Mouse (Mus musculus) limb, embryonic 10.5 days (tissue): ENCODE measurements around the gene Timm8a2. TPM values are rescaled to one million over a fixed set of nuclear protein-coding genes. Genes with fewer than 3 reads are reported as not detected.

ENCODE experiments used
- DNase-seq: peaks from one replicate; pipeline ENCODE4 v3.0.0-alpha.2; 2017; ENCODE audit warnings: low spot score
- H3K27ac ChIP-seq: fragments of 300-500 bp; sonication (generic); 2 replicates; pipeline ENCODE4 v1.5.1; 2016; ENCODE audit warnings: mild to moderate bottlenecking
- H3K27me3 ChIP-seq: fragments of 300-500 bp; sonication (generic); 2 replicates; pipeline ENCODE4 v1.6.1; 2016; ENCODE audit warnings: low read depth, mild to moderate bottlenecking; ENCODE audit not compliant: poor library complexity, severe bottlenecking
- H3K36me3 ChIP-seq: fragments of 300-500 bp; sonication (generic); 2 replicates; pipeline ENCODE4 v1.6.1; 2016; ENCODE audit warnings: mild to moderate bottlenecking, moderate library complexity
- H3K4me1 ChIP-seq: fragments of 300-500 bp; sonication (generic); 2 replicates; pipeline ENCODE4 v1.6.1; 2016
- H3K4me3 ChIP-seq: fragments of 300-500 bp; sonication (generic); 2 replicates; pipeline ENCODE4 v1.5.1; 2016; ENCODE audit warnings: mild to moderate bottlenecking, moderate library complexity
- H3K9me3 ChIP-seq: fragments of 300-500 bp; sonication (generic); replicated peaks from 2 replicates; pipeline ENCODE4 v1.6.1; 2016; ENCODE audit warnings: mild to moderate bottlenecking
- WGBS: fragments of 180-500 bp; shearing (Covaris S2); methylation state at CpG from one replicate; pipeline ENCODE4 v1.1.7; 2016; 5-methylcytosine and 5-hydroxymethylcytosine counted together
- polyA plus RNA-seq: library from polyadenylated mRNA; unstranded; fragments of >200 nt; fragmentation: Nextera tagmentation; extraction: Ambion mirVana; gene quantifications from 2 replicates; pipeline ENCODE4 v1.2.1, GENCODE M21; 2016

The Timm8a2 gene
- polyA plus RNA-seq, 1 experiment from 2014 or later, result not detected

DNA sequence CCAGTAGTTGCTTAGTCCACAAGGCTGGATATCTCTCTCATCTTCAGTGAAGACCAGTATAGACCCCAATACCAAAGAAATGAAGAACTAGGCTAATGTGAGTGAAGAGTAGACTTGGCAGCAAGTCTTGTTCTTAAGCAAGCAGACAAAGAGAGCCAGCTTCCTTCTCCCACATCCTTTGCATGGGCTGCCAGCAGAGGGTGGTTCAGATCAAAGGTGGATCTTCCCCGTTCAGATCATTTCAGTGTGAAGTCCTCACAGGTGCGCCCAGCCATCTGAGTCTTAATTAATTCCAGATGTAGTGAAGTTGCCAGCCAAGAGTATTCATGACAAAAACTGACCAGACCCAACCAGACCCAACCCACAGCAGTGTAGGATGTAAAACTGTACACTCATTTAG lies 16.5 kb upstream of the Timm8a2 start:
- Histone ChIP-seq H3K9me3 (no peaks in the 10 kb centered on the region), H3K27ac (no peak overlapping the region), H3K4me1 (peaks cover 20% of the 10 kb centered on the region), H3K36me3 (peaks cover 33% of the 10 kb centered on the region), H3K4me3 (no peak overlapping the region), H3K27me3 (no peaks in the 10 kb centered on the region)
- WGBS, result 49% methylated on average over 2 of the region's 2 CpGs
- DNase-seq, result no peak

DNA sequence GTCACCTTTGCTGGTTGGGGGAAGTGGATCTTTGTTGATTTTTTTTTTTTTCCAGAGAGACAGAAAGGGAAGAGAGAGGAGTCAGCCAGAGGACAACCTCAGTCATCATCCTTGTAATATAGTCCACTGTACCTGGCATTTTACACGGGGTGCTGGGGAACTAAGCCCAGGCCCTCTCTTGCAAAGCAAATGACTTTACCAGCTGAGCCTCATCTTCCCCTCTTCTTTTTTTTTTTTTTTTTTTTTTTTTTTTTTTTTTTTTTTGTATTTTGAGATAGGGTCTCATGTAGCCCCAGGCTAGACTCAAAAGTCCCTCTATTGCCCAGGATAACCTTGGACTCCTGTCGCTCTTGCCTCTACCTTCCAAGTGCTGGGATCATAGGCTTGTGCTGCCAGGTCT lies 15.1 kb upstream of the Timm8a2 start:
- no peaks in the 10 kb centered on the region for H3K27me3 ChIP-seq
- no peaks in the 10 kb centered on the region for H3K9me3 ChIP-seq
- H3K4me1 ChIP-seq, result peaks cover 14% of the 10 kb centered on the region; the same call in 1 of the 2 replicates
- H3K4me3 ChIP-seq, result no peak overlapping the region
- DNase-seq, result no peak
- H3K27ac ChIP-seq, result no peak overlapping the region
- 90% methylated on average over 2 of the region's 2 CpGs for WGBS
- H3K36me3 ChIP-seq, result peaks cover 37% of the 10 kb centered on the region

DNA sequence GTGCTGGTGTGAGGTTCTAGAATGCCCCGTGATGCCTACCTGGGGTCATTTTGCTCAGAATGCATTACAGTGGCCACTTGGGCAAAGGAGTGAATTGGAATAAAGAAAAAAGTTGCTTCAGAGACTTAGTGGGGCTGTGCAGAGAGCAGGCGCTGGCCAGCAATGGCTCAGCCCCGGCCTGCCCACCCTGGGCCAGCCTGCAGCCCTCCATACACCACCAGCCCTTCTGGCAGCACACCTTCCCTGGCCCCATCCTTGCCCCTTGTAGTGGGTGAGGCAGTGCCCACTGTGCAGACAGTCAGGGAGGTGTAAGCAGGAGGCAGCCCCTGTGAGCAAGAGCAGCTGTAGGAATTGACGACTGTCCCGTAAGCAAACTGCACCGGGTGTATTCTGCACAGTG lies 13.9 kb upstream of the Timm8a2 start:
- Histone ChIP-seq H3K4me1 (peaks cover 14% of the 10 kb centered on the region; the same call in 1 of the 2 replicates), H3K27me3 (no peaks in the 10 kb centered on the region), H3K27ac (no peak overlapping the region), H3K36me3 (peaks cover 34% of the 10 kb centered on the region), H3K9me3 (no peaks in the 10 kb centered on the region), H3K4me3 (no peak overlapping the region)
- 97% methylated on average over 6 of the region's 6 CpGs for WGBS
- no peak for DNase-seq

DNA sequence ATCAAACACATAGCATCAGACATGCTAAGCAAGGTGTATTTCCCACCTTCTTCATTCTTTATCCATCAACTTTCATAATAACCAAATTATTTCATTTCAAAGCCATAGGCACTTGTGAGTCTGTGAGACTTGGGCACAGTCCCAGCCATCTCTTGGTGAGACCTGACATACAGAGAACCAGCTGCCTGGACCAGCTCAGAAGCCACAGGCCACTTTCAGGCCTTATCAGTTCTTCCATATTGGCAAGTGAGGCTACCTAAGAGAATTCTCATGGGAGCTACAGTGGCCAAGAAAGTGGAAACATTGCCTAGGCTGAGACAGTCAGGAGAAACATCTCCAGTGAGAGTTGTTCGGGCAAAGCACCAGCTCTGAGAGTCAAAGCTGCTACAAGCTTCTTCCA lies 11.4 kb upstream of the Timm8a2 start:
- Histone ChIP-seq H3K27me3 (no peaks in the 10 kb centered on the region), H3K4me3 (no peak overlapping the region), H3K9me3 (no peaks in the 10 kb centered on the region), H3K27ac (no peak overlapping the region), H3K4me1 (peaks cover 7% of the 10 kb centered on the region; the same call in 1 of the 2 replicates), H3K36me3 (peaks cover 32% of the 10 kb centered on the region)
- no peak for DNase-seq
- 90% methylated on average over 1 of the region's 1 CpGs for WGBS

DNA sequence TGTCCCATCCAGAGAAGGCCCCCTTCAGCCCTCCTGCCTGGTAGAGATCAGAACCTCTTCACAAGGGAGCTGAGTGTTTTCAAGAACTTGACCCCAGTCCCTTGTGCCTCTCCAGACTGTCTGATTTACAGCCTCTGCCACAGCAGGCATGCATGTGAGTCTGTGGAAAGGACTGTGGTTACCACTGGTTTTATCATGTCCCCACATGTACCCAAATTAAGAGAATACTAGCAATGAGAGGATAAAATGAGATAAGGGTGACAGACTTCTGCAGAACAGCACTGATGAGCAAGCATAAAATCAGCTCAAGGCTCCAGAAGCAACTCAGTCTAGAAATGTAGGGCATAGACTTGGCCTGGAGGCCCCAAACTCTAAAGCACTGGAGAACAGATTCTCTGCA lies 10.5 kb upstream of the Timm8a2 start:
- no peaks in the 10 kb centered on the region for H3K9me3 ChIP-seq
- H3K4me1 ChIP-seq, result no peaks in the 10 kb centered on the region
- H3K27me3 ChIP-seq, result no peaks in the 10 kb centered on the region
- no peak for DNase-seq
- peaks cover 30% of the 10 kb centered on the region for H3K36me3 ChIP-seq
- no peak overlapping the region for H3K27ac ChIP-seq
- no peak overlapping the region for H3K4me3 ChIP-seq

DNA sequence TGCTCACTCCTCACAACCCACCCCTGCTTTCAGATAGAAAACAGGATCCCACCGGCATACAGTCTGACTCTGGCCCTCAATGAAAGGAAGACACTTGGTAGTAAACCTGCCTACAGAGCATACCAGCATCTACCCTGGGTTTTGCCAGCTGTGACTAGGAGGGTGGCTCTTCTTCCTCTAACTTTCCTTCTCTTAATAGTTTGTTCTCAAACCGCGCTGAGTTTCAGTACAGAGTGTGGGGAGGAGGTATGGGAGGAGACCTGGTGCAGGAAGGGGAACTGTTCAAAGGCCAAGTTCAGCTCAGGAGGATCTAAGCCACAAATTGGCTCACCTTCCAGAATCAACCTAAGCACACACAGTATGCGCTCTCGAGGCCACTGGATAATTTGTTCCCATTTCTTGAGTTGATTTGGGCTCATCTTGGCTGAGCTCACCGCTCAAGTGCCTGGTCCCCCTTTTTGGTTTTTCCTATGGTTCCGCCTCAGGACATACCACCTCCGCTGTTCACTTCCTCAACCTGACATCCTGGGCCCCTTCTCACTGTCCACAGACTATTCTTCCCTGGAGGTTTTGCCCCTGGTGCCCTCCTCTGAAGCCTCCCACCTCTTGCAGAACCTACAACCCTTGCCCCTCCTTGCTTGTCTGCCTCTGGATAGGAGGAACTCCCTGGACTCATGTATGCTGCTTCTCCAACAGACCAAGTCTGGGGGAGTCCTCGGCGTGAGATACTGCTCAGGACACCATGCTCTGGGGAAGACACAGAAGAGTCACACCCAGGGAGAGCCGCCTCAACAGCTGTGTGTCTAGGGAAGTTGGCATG lies 5.3 kb upstream of the Timm8a2 start:
- H3K9me3 ChIP-seq, result no peaks in the 10 kb centered on the region

DNA sequence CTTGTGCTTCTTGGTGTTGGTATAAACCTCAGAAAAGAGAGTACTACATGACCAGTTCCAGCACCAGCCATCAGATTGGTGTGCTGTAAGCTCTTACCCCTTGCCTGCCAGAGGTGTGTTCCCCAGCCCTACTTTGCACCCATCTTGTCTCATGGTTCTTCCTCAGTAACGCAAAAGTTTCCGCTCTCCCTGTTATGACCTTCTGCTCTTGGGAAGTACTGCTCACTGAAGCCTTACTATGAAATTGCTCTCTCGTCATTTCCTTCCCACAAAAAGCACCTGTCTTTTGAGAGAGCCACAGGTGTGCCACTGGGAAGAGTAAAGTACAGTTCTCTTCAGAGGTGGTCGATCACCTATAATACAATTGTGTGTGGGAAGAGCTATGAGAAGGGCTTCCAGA lies 4.6 kb upstream of the Timm8a2 start:
- DNase-seq, result no peak
- no peaks in the 10 kb centered on the region for H3K36me3 ChIP-seq
- H3K27me3 ChIP-seq, result no peaks in the 10 kb centered on the region
- WGBS, result 92% methylated on average over 4 of the region's 4 CpGs
- no peak overlapping the region for H3K27ac ChIP-seq
- no peaks in the 10 kb centered on the region for H3K4me1 ChIP-seq
- H3K4me3 ChIP-seq, result no peak overlapping the region
- H3K9me3 ChIP-seq, result no peaks in the 10 kb centered on the region

More for the DNA sequence above, 5.3 kb upstream of the Timm8a2 start:
- Histone ChIP-seq H3K27me3 (no peaks in the 10 kb centered on the region), H3K27ac (no peak overlapping the region), H3K4me1 (no peaks in the 10 kb centered on the region), H3K4me3 (no peak overlapping the region), H3K36me3 (no peaks in the 10 kb centered on the region)
- 94% methylated on average over 11 of the region's 11 CpGs for WGBS
- DNase-seq, result no peak

DNA sequence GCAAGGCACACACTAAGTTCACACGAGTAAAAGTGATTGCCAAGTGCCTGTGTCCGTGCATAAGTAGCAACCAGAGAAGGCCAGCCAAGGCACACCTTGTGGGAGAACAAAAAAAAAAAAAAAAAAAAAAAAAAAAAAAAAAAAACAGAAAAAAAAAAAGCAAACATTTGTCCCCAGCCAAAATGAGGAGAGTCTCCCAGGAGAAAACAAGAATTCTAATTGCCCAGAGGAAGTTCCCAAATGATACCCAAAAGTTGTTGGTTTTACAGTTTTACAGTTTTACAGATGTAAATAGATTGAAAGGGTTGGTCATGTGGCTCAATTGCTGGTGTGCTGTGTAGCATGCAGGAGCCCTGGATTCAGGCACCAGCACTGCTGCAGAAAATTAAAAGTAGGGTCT lies 2.4 kb upstream of the Timm8a2 start:
- H3K9me3 ChIP-seq, result no peaks in the 10 kb centered on the region
- DNase-seq, result no peak
- H3K27me3 ChIP-seq, result no peaks in the 10 kb centered on the region
- no peaks in the 10 kb centered on the region for H3K36me3 ChIP-seq
- WGBS, result 85% methylated on average over 2 of the region's 2 CpGs
- H3K27ac ChIP-seq, result no peak overlapping the region
- no peaks in the 10 kb centered on the region for H3K4me1 ChIP-seq
- no peak overlapping the region for H3K4me3 ChIP-seq

DNA sequence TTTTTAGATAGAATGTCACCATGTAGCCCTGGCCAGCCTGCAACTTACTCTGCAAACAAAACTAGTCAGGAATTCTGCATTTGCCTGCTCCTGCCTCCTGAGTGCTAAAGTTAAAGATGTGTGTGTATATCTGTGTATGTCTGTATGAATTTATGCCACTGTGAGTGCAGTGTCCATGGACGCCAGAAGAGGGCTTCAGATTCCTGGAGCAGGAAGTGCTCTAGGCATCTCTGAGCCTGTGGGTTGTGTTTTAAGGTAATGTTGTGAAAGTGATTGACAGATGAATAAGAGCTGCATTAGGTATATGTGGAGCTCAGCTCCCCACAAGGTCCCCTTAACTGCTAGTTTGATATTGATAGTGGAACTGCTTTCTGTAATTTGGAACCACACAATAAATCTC lies 707 bp downstream of the Timm8a2 start:
- 98% methylated on average over 1 of the region's 1 CpGs for WGBS
- no peak for DNase-seq
- Histone ChIP-seq H3K4me3 (no peak overlapping the region), H3K9me3 (no peaks in the 10 kb centered on the region), H3K27me3 (no peaks in the 10 kb centered on the region), H3K36me3 (no peaks in the 10 kb centered on the region), H3K4me1 (no peaks in the 10 kb centered on the region), H3K27ac (no peak overlapping the region)

DNA sequence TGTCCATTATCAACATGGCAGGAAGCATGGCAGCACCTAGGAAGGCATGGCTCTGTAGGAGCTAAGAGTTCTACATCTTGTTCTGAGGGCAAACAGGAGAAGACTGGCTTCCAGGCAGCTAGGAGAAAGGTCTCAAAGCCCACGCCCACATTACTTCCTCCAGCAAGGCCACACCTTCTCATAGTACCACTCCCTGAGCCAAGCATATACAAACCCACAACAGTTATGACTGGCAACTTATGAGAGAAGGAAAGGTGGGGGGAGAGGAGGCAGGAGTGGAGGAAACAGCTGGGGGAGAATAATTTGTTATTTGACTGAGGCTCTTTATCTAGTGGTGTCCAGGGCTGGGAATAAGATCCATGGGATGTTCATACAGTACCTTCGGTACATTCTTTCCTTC lies 1.4 kb downstream of the Timm8a2 start:
- H3K4me3 ChIP-seq, result no peak overlapping the region
- no peaks in the 10 kb centered on the region for H3K9me3 ChIP-seq
- H3K4me1 ChIP-seq, result no peaks in the 10 kb centered on the region
- H3K36me3 ChIP-seq, result no peaks in the 10 kb centered on the region
- no peak overlapping the region for H3K27ac ChIP-seq
- no peaks in the 10 kb centered on the region for H3K27me3 ChIP-seq
- 98% methylated on average over 2 of the region's 2 CpGs for WGBS
- DNase-seq, result no peak

DNA sequence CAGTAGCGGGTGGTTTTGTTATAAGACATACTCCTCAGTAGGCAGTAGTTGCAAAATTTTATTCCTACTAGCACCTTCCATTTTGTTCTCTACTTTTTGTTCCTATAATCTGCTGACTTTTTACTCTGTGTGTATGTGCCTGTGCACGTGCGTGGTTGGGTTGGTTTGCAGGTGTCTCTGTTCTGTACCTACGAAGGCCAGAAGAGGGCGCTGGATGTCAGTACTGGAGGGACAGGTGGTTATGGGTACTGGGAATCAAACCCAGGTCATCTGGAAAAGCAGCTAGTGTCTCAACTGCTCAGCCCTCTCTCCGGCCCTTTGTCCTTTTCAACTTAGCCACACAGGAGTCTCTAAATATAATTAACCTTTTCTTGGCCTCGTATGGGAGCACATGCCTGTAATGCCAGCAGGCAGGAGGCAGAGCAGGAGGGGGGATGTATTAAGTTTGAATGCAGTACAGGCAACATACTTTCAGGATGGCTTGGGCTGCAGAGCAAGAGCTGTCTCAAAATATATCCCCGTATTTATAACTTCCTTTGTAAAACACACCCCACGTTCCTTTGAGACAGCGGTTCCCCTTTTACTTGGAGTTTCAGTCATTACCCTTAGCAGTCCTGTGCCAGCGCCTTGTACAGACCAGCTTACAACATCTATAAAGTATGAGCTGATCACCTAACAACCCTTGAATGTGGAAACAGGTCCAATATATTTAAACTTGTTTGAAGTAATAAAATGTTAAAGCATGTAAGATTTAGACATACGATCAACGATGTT lies 4.6 kb downstream of the Timm8a2 start:
- no peaks in the 10 kb centered on the region for H3K36me3 ChIP-seq
- H3K4me3 ChIP-seq, result no peak overlapping the region
- H3K4me1 ChIP-seq, result no peaks in the 10 kb centered on the region
- no peaks in the 10 kb centered on the region for H3K27me3 ChIP-seq
- 89% methylated on average over 13 of the region's 13 CpGs for WGBS
- no peak for DNase-seq
- H3K27ac ChIP-seq, result no peak overlapping the region
- H3K9me3 ChIP-seq, result no peaks in the 10 kb centered on the region

DNA sequence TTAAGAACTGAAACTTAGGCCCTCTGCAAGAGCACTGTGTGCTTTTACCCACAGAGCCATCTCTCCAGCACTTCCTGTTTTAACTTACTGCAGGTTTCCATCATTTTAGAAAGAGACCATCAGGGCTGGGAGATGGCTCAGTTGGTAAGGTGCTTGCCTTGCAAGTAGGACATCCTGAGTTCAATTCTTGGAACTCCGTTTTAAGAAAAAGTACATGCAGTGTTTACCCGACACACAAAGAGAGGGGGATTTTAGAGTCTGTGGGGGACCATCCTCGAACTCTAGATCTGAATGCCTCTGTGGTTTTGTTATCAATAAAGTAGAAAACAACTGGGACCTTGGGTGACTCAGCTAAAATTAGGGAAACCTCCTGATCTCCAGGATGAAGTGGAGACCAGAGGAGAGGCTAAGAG lies 6.9 kb downstream of the Timm8a2 start:
- no peaks in the 10 kb centered on the region for H3K36me3 ChIP-seq
- H3K4me1 ChIP-seq, result no peaks in the 10 kb centered on the region
- no peaks in the 10 kb centered on the region for H3K9me3 ChIP-seq
- no peaks in the 10 kb centered on the region for H3K27me3 ChIP-seq
- no peak overlapping the region for H3K27ac ChIP-seq
- no peak overlapping the region for H3K4me3 ChIP-seq
- DNase-seq, result no peak
- WGBS, result 88% methylated on average over 3 of the region's 3 CpGs

DNA sequence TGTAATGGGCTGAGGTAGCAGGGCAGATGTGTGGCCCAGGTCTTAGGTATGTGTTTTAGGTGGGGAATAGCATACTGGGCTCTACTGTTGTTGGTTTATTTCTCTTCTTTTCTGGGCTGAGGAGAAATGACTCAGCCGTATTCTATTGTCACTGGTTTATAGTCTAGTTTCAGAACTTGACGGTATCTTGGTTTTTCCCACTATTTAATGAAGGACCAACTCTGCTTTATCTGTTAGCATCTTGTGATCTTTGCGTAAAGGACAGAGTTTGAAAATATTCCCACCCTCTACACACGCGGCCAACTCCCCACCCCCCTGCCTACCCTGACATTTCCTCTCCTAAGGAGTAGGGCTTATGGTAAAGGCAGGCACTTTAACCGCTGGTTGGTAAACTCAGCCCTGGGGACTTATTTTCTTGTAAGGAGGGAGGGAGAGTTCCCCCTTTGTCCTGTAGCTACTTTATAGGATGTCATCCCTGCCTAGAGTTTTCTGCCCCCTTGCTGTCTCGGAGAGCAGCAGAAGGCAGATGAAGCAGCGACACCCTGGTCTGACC lies 7.7 kb downstream of the Timm8a2 start:
- no peaks in the 10 kb centered on the region for H3K27me3 ChIP-seq
- H3K4me1 ChIP-seq, result no peaks in the 10 kb centered on the region
- H3K4me3 ChIP-seq, result no peak overlapping the region
- H3K9me3 ChIP-seq, result no peaks in the 10 kb centered on the region
- no peak overlapping the region for H3K27ac ChIP-seq
- H3K36me3 ChIP-seq, result no peaks in the 10 kb centered on the region
- WGBS, result 88% methylated on average over 8 of the region's 8 CpGs
- no peak for DNase-seq
